Comparison of ENCODE assay signal across 10 mouse cellular contexts in the genomic region with DNA sequence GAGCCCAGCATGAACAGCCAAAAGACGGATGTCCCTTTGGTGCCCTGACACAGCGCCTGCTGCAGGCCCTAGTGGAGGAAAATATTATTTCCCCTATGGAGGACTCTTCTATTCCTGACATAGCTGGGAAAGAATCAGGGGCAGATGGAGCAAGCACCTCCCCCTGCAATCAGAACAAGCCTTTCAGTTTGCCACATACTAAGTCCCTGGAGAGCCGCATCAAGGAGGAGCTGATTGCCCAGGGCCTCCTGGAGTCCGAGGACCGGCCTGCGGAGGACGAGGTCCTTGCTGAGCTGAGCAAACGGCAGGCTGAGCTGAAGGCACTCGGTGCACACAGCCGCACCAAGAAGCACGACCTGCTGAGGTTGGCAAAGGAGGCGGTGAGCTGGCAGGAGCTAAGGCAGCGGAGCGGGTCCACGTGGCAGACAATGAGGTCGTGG. TPM values are rescaled to one million over a fixed set of nuclear protein-coding genes. Genes with fewer than 3 reads are reported as not detected.
DNase-seq lines count a peak whose midpoint lies in the region; ATAC-seq and TF ChIP-seq lines count a peak whose summit lies in the region.
"Had no signal": no experiment of that assay in that cellular context is flagged by ENCODE, and none has a peak within 500 bp of the region (broad histone marks: within the 10 kb centered on the region; RNA-seq: fewer than 3 reads in every experiment).

No protein-coding gene starts in this region.

- H3K36me3 ChIP-seq in forebrain, embryonic 13.5 days (ENCODE audit: poor library complexity, severe bottlenecking), result no peaks in the 10 kb centered on the region
- H3K36me3 ChIP-seq in forebrain, embryonic 10.5 days (replicated peaks), result no peaks in the 10 kb centered on the region
- no peaks in the 10 kb centered on the region for H3K36me3 ChIP-seq in E14TG2a.4 (ENCODE audit: insufficient read depth, low read length)
- H3K36me3 ChIP-seq: limb, embryonic 13.5 days had no signal

- intact Hi-C loops in left cerebral cortex, postnatal 10 days (cut with DNase I), result no loop called here

- no peaks in the 10 kb centered on the region for H3K9me3 ChIP-seq in forebrain, embryonic 13.5 days (replicated peaks)
- no peaks in the 10 kb centered on the region for H3K9me3 ChIP-seq in forebrain, embryonic 10.5 days
- no peaks in the 10 kb centered on the region for H3K9me3 ChIP-seq in E14TG2a.4 (ENCODE audit: low read length)
- H3K9me3 ChIP-seq: limb, embryonic 13.5 days had no signal

- no peak for DNase-seq in forebrain, embryonic 10.5 days (ENCODE audit: extremely low spot score, low spot score)
- DNase-seq in cerebellum, postnatal 14 days, result peak; percentile 75 to 82
- DNase-seq in kidney, postnatal 10 days, result peak; percentile 20
- DNase-seq in adrenal gland, postnatal 36 days, result no peak
- DNase-seq in thymus, postnatal 10 days (ENCODE audit: low spot score in 2 of 2), result no peak
- no peak for DNase-seq in left cerebral cortex, postnatal 10 days (ENCODE audit: extremely low spot score in 1 of 2, low spot score in 2 of 2)
- DNase-seq: spleen, adult 18-20 months had no signal

- H3K4me2 ChIP-seq in forebrain, embryonic 13.5 days, result peak overlapping the region; percentile 34
- H3K4me2 ChIP-seq: limb, embryonic 13.5 days had no signal

- peak; percentile 61 for TF ChIP-seq CTCF in E14TG2a.4 (conservative IDR thresholded peaks at IDR 0.05; ENCODE audit: low read length)

- peaks cover 4% of the 10 kb centered on the region; the same call in 1 of the 2 replicates for H3K4me1 ChIP-seq in forebrain, embryonic 13.5 days
- H3K4me1 ChIP-seq in forebrain, embryonic 10.5 days, result peaks cover 5% of the 10 kb centered on the region
- H3K4me1 ChIP-seq in E14TG2a.4 (replicated peaks; ENCODE audit: low read depth, low read length), result peaks cover 22% of the 10 kb centered on the region
- H3K4me1 ChIP-seq: limb, embryonic 13.5 days had no signal

- WGBS in forebrain, embryonic 13.5 days, result 53% methylated on average over 16 of the region's 16 CpGs
- WGBS in forebrain, embryonic 10.5 days, result 60% methylated on average over 16 of the region's 16 CpGs

- no peak overlapping the region for H3K9ac ChIP-seq in forebrain, embryonic 13.5 days
- H3K9ac ChIP-seq: limb, embryonic 13.5 days had no signal

- H3K27ac ChIP-seq in forebrain, embryonic 13.5 days, result no peak overlapping the region
- H3K27ac ChIP-seq in forebrain, embryonic 10.5 days, result no peak overlapping the region
- H3K27ac ChIP-seq: limb, embryonic 13.5 days had no signal

- 0 out of 2 replicates have a peak, but pooled peaks cover 3% of the 10 kb centered on the region for H3K27me3 ChIP-seq in forebrain, embryonic 13.5 days
- no peaks in the 10 kb centered on the region for H3K27me3 ChIP-seq in forebrain, embryonic 10.5 days (ENCODE audit: poor library complexity, severe bottlenecking)
- H3K27me3 ChIP-seq in E14TG2a.4 (ENCODE audit: insufficient read depth, low read length), result peaks cover 22% of the 10 kb centered on the region
- H3K27me3 ChIP-seq: limb, embryonic 13.5 days had no signal

- H3K4me3 ChIP-seq in forebrain, embryonic 13.5 days, result no peak overlapping the region
- H3K4me3 ChIP-seq in forebrain, embryonic 10.5 days, result no peak overlapping the region
- peak overlapping the region; percentile 68 for H3K4me3 ChIP-seq in E14TG2a.4 (replicated peaks; ENCODE audit: low read length)
- H3K4me3 ChIP-seq: limb, embryonic 13.5 days had no signal

- no peak for ATAC-seq in forebrain, embryonic 13.5 days

RNA-seq across cellular contexts. Expression of gene Srsf6, which starts 23.3 kb away (rescaled TPM):
- polyA plus RNA-seq in forebrain, embryonic 13.5 days (2015; fragmentation: Nextera tagmentation; extraction: Ambion mirVana), result 212 and 238 TPM in 2 replicates
- polyA plus RNA-seq in forebrain, embryonic 10.5 days (2016; fragmentation: Nextera tagmentation; extraction: Ambion mirVana), result 291 and 302 TPM in 2 replicates
- 100 to 1,000 TPM; 149 to 224 TPM for total RNA-seq in adrenal gland, postnatal 36 days (2021)
- 100 to 1,000 TPM; 118 to 119 TPM for total RNA-seq in left cerebral cortex, postnatal 10 days (2021)

RNA-seq across cellular contexts. Expression of gene L3mbtl1, which starts 35.2 kb away (rescaled TPM):
- polyA plus RNA-seq in forebrain, embryonic 13.5 days (2015; fragmentation: Nextera tagmentation; extraction: Ambion mirVana), result 0.25 and 0.37 TPM in 2 replicates
- polyA plus RNA-seq in forebrain, embryonic 10.5 days (2016; fragmentation: Nextera tagmentation; extraction: Ambion mirVana), result 0.11 and 0.33 TPM in 2 replicates
- not detected for total RNA-seq in adrenal gland, postnatal 36 days (2021)
- total RNA-seq in left cerebral cortex, postnatal 10 days (2021), result 10 to 100 TPM; 29.6 to 35.0 TPM

Comparison
In these comparisons a context has a peak if more than half of its experiments do, and no peak if none do; other contexts are left out.
1. DNase-seq: peak in cerebellum, postnatal 14 days (2 of 2) and kidney, postnatal 10 days (single experiment); none in forebrain, embryonic 10.5 days (single experiment), adrenal gland, postnatal 36 days (0 of 2), thymus, postnatal 10 days (0 of 2) and left cerebral cortex, postnatal 10 days (0 of 2).
2. RNA of gene L3mbtl1, which starts 35.2 kb away (total RNA-seq): 29.6 to 35.0 TPM in left cerebral cortex, postnatal 10 days; not detected in adrenal gland, postnatal 36 days; every median in the first group is over 10 times any median in the second.